Mouse (Mus musculus): ENCODE results near the gene Nutf2-ps1.

- no peak for TF ChIP-seq CTCF (IDR thresholded peaks at IDR 0.05; ENCODE audit: low read depth, low read length)
- TF ChIP-seq POLR2A (IDR thresholded peaks at IDR 0.05; ENCODE audit: borderline replicate concordance, low read depth, low read length): no peak
These were observed 49.6 kb downstream of the Nutf2-ps1 start for GRCm38 (mm10) chr19:53539296-53539695.

Data from bone marrow macrophage, adult 2 months (primary cell).